Comparison of ENCODE assay signal across 8 mouse cellular contexts in genomic region chr4:141010118-141010517, GRCm38 (mm10). TPM values are rescaled to one million over a fixed set of nuclear protein-coding genes. Genes with fewer than 3 reads are reported as not detected.
A peak's percentile ranks its signal among the peaks of the same experiment; 100 is the strongest.
DNase-seq lines count a peak whose midpoint lies in the region; ATAC-seq and TF ChIP-seq lines count a peak whose summit lies in the region.

TSS of gene Mfap2 (plus strand) at chr4:141010418.

- peaks cover 24% of the 10 kb centered on the region for H3K36me3 ChIP-seq in E14TG2a.4 (ENCODE audit: insufficient read depth, low read length)
- peaks cover 28% of the 10 kb centered on the region for H3K36me3 ChIP-seq in liver, embryonic 12.5 days

- peaks cover 16% of the 10 kb centered on the region for H3K27me3 ChIP-seq in E14TG2a.4 (ENCODE audit: insufficient read depth, low read length)
- peaks cover 45% of the 10 kb centered on the region for H3K27me3 ChIP-seq in liver, embryonic 12.5 days (replicated peaks)

- H3K4me2 ChIP-seq in liver, embryonic 12.5 days = peak within 1 kb of the TSS; percentile 68

- intact Hi-C loops in gastrocnemius, postnatal 14 days (cut with DNase I; ENCODE audit: low total_unique reads) = no loop called here
- intact Hi-C loops in gastrocnemius, postnatal 36 days (cut with DNase I) = no loop called here

- peak within 1 kb of the TSS; percentile 37; the same call in 1 of the 2 replicates for H3K9ac ChIP-seq in liver, embryonic 12.5 days

- H3K27ac ChIP-seq in liver, embryonic 12.5 days = 0 out of 2 replicates have a peak within 1 kb of the TSS, but pooled peaks have one; percentile 7

- H3K4me1 ChIP-seq in E14TG2a.4 (replicated peaks; ENCODE audit: low read depth, low read length) = peaks cover 46% of the 10 kb centered on the region
- H3K4me1 ChIP-seq in liver, embryonic 12.5 days = peaks cover 27% of the 10 kb centered on the region

- TF ChIP-seq CTCF in E14TG2a.4 (conservative IDR thresholded peaks at IDR 0.05; ENCODE audit: low read length) = no peak

- WGBS in liver, embryonic 12.5 days (ENCODE audit: insufficient replicate concordance) = 18% methylated on average over 7 of the region's 7 CpGs

- ATAC-seq in liver, embryonic 12.5 days = no peak

- no peak for DNase-seq in gastrocnemius, postnatal 14 days
- DNase-seq in gastrocnemius, postnatal 36 days = no peak
- DNase-seq in gastrocnemius, postnatal 25 days = no peak
- no peak for DNase-seq in natural killer cell, adult 2 months (ENCODE audit: low spot score in 2 of 2)
- no peak for DNase-seq in urinary bladder, adult 18-20 months (ENCODE audit: low spot score in 2 of 2)
- no peak for DNase-seq in right cerebral cortex, postnatal 25 days

- peak within 1 kb of the TSS; percentile 39 for H3K4me3 ChIP-seq in E14TG2a.4 (replicated peaks; ENCODE audit: low read length)
- peak within 1 kb of the TSS; percentile 47 for H3K4me3 ChIP-seq in liver, embryonic 12.5 days

- peaks cover 25% of the 10 kb centered on the region for H3K9me3 ChIP-seq in E14TG2a.4 (ENCODE audit: low read length)
- no peaks in the 10 kb centered on the region for H3K9me3 ChIP-seq in liver, embryonic 12.5 days (replicated peaks)

RNA-seq across cellular contexts. Expression of gene Mfap2, which starts in this region (rescaled TPM):
- 10 to 100 TPM; 33.9 to 47.3 TPM for total RNA-seq in gastrocnemius, postnatal 14 days (2021)
- total RNA-seq in gastrocnemius, postnatal 36 days (2021) = 1 to 10 TPM; 6.2 to 7.4 TPM
- 10 to 100 TPM; 11.9 to 13.3 TPM for total RNA-seq in gastrocnemius, postnatal 25 days (2021)
- polyA plus RNA-seq in liver, embryonic 12.5 days (2016; fragmentation: Nextera tagmentation; extraction: Ambion mirVana) = 40.7 and 46.7 TPM in 2 replicates
